Mouse (Mus musculus) spleen, postnatal 10 days (tissue): Measurements from ENCODE around the gene Rin2.
A peak's percentile ranks its signal among the peaks of the same experiment; 100 is the strongest.
"Not testable (repeated sequence)": the region's sequence is repeated elsewhere in the genome, so short reads cannot be mapped to it uniquely, and the experiment has no call there.

ENCODE experiments used
- DNase-seq, 2 experiments: peaks; one replicate each; pipeline ENCODE4 v3.0.0; 2021 to 2022; ENCODE audit warnings: low spot score in 2 of 2

The Rin2 gene

GRCm38 (mm10) chr2:145893756-145894155 lies 218.7 kb downstream of the Rin2 start:
- DNase-seq = no peak

GRCm38 (mm10) chr2:145898106-145898505 lies 223.1 kb downstream of the Rin2 start:
- DNase-seq = no peak

- DNase-seq = not testable (repeated sequence)
Observed at GRCm38 (mm10) chr2:145900318-145900717, 225.3 kb downstream of the Rin2 start.

- DNase-seq = no peak
Observed at GRCm38 (mm10) chr2:145901861-145902260, 226.8 kb downstream of the Rin2 start, which contains the start of gene Naa20. Gene Naa20, plus strand, starts transcription at chr2:145902099.

GRCm38 (mm10) chr2:145903061-145903901 lies 228.3 kb downstream of the Rin2 start:
- DNase-seq = peak; percentile 70 to 89

- no peak for DNase-seq
Observed at GRCm38 (mm10) chr2:145903983-145904616, 229.1 kb downstream of the Rin2 start.

- DNase-seq = no peak
Observed at GRCm38 (mm10) chr2:145905156-145905555, 230.1 kb downstream of the Rin2 start.

GRCm38 (mm10) chr2:145905884-145906283 lies 230.9 kb downstream of the Rin2 start:
- not testable (repeated sequence) for DNase-seq

- DNase-seq = no peak
Observed at GRCm38 (mm10) chr2:145920941-145921650, 246.1 kb downstream of the Rin2 start.

GRCm38 (mm10) chr2:145934339-145935231 lies 259.6 kb downstream of the Rin2 start, which contains the start of the genes Cfap61 and Crnkl1:
Gene Cfap61, plus strand, starts transcription at chr2:145934784.
Gene Crnkl1, minus strand, starts transcription at chr2:145935014.
- peak; percentile 87 to 94 for DNase-seq

- DNase-seq = no peak
Observed at GRCm38 (mm10) chr2:145936975-145937374, 262.0 kb downstream of the Rin2 start.
